Mouse (Mus musculus): ENCODE results near the gene Pygb. TPM values are rescaled to one million over a fixed set of nuclear protein-coding genes. Genes with fewer than 3 reads are reported as not detected.

The Pygb gene
- polyA plus RNA-seq, 1 experiment from 2014 or later: 61.1 TPM

DNA sequence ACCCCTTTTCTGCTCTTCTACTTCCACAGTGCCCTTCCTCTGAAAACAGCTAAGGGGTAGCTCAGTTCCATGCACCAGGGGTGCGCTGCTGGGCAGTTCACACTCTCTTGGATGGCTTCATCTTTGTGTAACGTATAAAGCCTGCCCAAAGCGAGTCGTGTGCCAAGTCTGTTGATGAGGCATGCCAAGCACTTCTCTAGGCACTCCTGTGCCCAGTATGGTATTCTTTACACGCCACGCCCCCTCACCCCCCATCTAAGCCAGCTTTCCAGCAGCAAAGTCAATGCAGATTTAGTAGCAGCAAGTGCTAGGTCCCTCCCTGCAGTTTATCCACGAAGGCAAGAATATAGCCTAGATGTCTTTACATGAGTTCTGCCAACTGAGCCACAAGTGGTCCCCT lies 48.1 kb downstream of the Pygb start:
- H3K27me3 ChIP-seq (ENCODE audit: low read depth, poor library complexity, severe bottlenecking): no peaks in the 10 kb centered on the region
- no peak for DNase-seq (ENCODE audit: low spot score)
- WGBS: 93% methylated on average over 7 of the region's 7 CpGs
- H3K4me1 ChIP-seq: no peaks in the 10 kb centered on the region
- no peak overlapping the region for H3K4me3 ChIP-seq
- peaks cover 83% of the 10 kb centered on the region for H3K36me3 ChIP-seq
- no peaks in the 10 kb centered on the region for H3K9me3 ChIP-seq (replicated peaks)
- H3K27ac ChIP-seq: no peak overlapping the region

DNA sequence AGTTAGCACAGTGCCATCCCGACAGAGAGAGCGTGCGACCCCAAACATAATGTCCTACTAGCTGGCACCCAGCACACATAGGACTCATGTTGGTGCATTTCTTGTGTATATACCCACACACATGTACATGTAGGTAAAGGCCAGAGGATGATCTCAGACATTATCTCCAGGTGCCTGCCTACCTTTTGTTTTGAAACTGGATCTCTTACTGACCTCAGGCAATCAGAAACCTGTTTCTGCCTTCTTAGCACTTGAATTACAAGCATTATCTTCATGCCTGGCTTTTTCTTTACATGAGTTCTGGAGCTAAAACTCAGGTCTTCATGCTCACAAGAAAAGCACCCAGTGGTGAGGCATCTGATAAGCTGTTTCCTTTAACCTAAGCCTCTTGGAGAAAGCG lies 49.4 kb downstream of the Pygb start:
- Histone ChIP-seq H3K27me3 (ENCODE audit: low read depth, poor library complexity, severe bottlenecking) (no peaks in the 10 kb centered on the region), H3K36me3 (peaks cover 72% of the 10 kb centered on the region), H3K4me1 (no peaks in the 10 kb centered on the region), H3K9me3 (replicated peaks) (no peaks in the 10 kb centered on the region), H3K27ac (no peak overlapping the region), H3K4me3 (no peak overlapping the region)
- DNase-seq (ENCODE audit: low spot score): no peak
- WGBS: 96% methylated on average over 4 of the region's 4 CpGs

DNA sequence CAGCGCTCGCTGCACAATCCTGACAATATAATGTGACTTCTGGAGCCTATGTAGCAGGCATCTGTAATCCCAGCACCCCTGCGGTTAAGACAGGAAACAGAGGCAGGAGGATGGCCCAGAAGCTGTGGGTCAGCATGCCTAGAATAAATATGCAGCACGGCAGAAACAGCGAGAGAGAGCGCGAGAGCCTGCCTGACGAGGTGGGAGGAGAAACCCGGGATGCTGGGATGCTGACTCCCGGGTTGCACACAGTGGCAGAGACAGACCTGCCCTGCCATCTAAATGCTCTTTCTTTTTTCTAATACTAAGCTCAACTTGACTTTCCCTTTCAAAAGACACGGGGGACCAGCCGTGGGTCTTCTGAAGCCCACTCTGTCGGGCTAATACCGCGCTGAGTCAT lies 50.4 kb downstream of the Pygb start:
- WGBS: 84% methylated on average over 15 of the region's 15 CpGs

GRCm38 (mm10) chr2:150837781-150838180 lies 51.2 kb downstream of the Pygb start:
- no peaks in the 10 kb centered on the region for H3K27me3 ChIP-seq (ENCODE audit: low read depth, poor library complexity, severe bottlenecking)
- H3K36me3 ChIP-seq: peaks cover 63% of the 10 kb centered on the region
- WGBS: 95% methylated on average over 3 of the region's 3 CpGs
- H3K27ac ChIP-seq: no peak overlapping the region
- H3K4me3 ChIP-seq: no peak overlapping the region
- H3K4me1 ChIP-seq: 0 out of 2 replicates have a peak, but pooled peaks cover 2% of the 10 kb centered on the region
- H3K9me3 ChIP-seq (replicated peaks): no peaks in the 10 kb centered on the region
- DNase-seq (ENCODE audit: low spot score): no peak

More for the DNA sequence above, 50.4 kb downstream of the Pygb start:
- H3K27me3 ChIP-seq (ENCODE audit: low read depth, poor library complexity, severe bottlenecking): no peaks in the 10 kb centered on the region
- H3K4me3 ChIP-seq: no peak overlapping the region
- peaks cover 65% of the 10 kb centered on the region for H3K36me3 ChIP-seq
- no peak for DNase-seq (ENCODE audit: low spot score)
- H3K4me1 ChIP-seq: 0 out of 2 replicates have a peak, but pooled peaks cover 1% of the 10 kb centered on the region
- H3K9me3 ChIP-seq (replicated peaks): no peaks in the 10 kb centered on the region
- no peak overlapping the region for H3K27ac ChIP-seq

DNA sequence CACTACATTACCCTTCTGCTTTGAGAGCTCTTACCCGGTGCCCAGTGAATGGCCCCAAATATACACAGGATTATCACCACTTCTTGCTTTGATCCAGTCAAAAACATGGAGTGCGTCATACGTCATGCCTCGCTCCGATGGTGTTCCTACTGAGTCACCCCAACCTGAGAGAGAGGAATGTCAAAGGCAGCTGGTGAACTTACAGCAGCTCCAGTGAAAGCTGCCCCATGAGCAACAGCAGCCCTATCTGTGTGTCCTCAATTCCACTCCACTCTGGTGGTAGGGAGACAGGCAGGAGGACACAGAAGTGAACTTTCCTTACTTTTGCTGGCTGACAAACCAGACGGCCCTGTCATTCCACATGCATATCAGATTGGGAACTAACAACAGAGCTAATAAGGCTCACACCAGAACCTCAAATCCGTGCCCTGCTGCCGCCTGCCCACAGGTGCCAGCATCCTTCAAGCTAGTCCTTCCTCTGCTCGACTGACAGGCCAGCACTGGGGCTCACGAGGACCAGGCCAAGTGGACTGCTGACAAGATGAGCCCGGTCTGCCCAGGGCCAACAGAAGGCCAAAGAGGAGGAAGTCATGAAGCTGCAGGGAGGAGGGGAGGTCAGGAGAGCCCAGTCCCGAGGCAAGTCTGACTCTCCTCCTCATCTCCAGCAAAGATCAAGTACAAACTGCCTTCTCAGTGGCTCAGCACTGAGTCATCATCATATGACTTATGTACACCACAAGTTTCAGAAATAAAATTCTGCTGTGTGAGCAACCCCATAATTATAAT lies 53.3 kb downstream of the Pygb start:
- no peaks in the 10 kb centered on the region for H3K9me3 ChIP-seq (replicated peaks)
- no peak overlapping the region for H3K27ac ChIP-seq
- 86% methylated on average over 12 of the region's 12 CpGs for WGBS
- H3K27me3 ChIP-seq (ENCODE audit: low read depth, poor library complexity, severe bottlenecking): no peaks in the 10 kb centered on the region
- H3K4me3 ChIP-seq: no peak overlapping the region
- H3K4me1 ChIP-seq: 0 out of 2 replicates have a peak, but pooled peaks cover 2% of the 10 kb centered on the region
- no peak for DNase-seq (ENCODE audit: low spot score)
- peaks cover 48% of the 10 kb centered on the region for H3K36me3 ChIP-seq

DNA sequence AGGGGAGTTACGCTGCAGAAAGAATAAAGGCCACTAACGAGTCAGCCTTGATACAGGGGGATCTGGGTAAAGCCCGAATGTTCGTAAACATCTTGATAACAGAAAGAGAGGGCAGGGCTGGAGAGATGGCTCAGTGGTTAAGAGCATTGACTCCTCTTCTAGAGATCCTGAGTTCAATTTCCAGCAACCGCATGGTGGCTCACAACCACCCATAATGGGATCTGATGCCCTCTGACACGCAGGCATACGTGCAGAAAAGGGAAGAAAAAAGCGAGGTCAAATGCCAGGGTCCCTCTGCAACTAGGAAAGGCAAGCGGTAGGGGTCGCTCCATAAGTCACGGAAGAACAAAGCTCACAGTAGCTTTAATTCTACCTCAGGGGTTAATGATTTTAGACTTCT lies 54.6 kb downstream of the Pygb start:
- peaks cover 46% of the 10 kb centered on the region for H3K36me3 ChIP-seq
- H3K9me3 ChIP-seq (replicated peaks): no peaks in the 10 kb centered on the region
- H3K27ac ChIP-seq: no peak overlapping the region
- no peak overlapping the region for H3K4me3 ChIP-seq
- WGBS: 64% methylated on average over 11 of the region's 11 CpGs
- DNase-seq (ENCODE audit: low spot score): no peak
- no peaks in the 10 kb centered on the region for H3K27me3 ChIP-seq (ENCODE audit: low read depth, poor library complexity, severe bottlenecking)
- H3K4me1 ChIP-seq: 0 out of 2 replicates have a peak, but pooled peaks cover 2% of the 10 kb centered on the region

GRCm38 (mm10) chr2:150842049-150842461 lies 55.5 kb downstream of the Pygb start:
- no peak overlapping the region for H3K4me3 ChIP-seq
- peaks cover 41% of the 10 kb centered on the region for H3K36me3 ChIP-seq
- no peak overlapping the region for H3K27ac ChIP-seq
- WGBS: 89% methylated on average over 7 of the region's 7 CpGs
- no peaks in the 10 kb centered on the region for H3K27me3 ChIP-seq (ENCODE audit: low read depth, poor library complexity, severe bottlenecking)
- no peak for DNase-seq (ENCODE audit: low spot score)
- H3K4me1 ChIP-seq: 0 out of 2 replicates have a peak, but pooled peaks cover 2% of the 10 kb centered on the region
- no peaks in the 10 kb centered on the region for H3K9me3 ChIP-seq (replicated peaks)

- no peaks in the 10 kb centered on the region for H3K27me3 ChIP-seq (ENCODE audit: low read depth, poor library complexity, severe bottlenecking)
- H3K36me3 ChIP-seq: peaks cover 29% of the 10 kb centered on the region; the same call in 1 of the 2 replicates
- no peak overlapping the region for H3K4me3 ChIP-seq
- no peak for DNase-seq (ENCODE audit: low spot score)
- no peak overlapping the region for H3K27ac ChIP-seq
- 93% methylated on average over 1 of the region's 1 CpGs for WGBS
- 0 out of 2 replicates have a peak, but pooled peaks cover 2% of the 10 kb centered on the region for H3K4me1 ChIP-seq
- no peaks in the 10 kb centered on the region for H3K9me3 ChIP-seq (replicated peaks)
Measured at GRCm38 (mm10) chr2:150844798-150845197, 58.3 kb downstream of the Pygb start.

- 94% methylated on average over 8 of the region's 8 CpGs for WGBS
- Histone ChIP-seq H3K27ac (no peak overlapping the region), H3K4me3 (no peak overlapping the region), H3K27me3 (ENCODE audit: low read depth, poor library complexity, severe bottlenecking) (no peaks in the 10 kb centered on the region), H3K4me1 (no peaks in the 10 kb centered on the region), H3K9me3 (replicated peaks) (no peaks in the 10 kb centered on the region), H3K36me3 (peaks cover 18% of the 10 kb centered on the region; the same call in 1 of the 2 replicates)
- no peak for DNase-seq (ENCODE audit: low spot score)
Measured at GRCm38 (mm10) chr2:150847436-150847995, 61.0 kb downstream of the Pygb start.

DNA sequence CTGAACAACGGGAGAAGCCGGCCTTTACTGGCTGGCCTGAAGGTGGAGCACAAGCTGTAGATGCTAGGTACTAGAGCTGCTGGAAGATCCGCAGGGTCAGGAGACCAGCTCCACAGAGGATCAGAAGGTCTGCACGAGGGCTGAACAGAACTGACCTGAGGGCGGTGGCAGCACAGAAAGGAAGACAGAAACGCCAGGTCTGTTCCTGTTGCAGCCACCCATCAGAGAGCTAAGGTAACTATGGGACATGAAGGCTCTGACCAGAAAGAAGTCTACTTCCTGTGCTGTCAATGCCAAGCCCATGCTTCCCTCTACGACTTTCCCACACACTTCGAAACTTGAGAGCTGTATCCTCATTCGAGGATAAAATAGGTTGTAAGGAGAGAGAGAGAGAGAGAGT lies 64.7 kb downstream of the Pygb start:
- H3K4me3 ChIP-seq: no peak overlapping the region
- 76% methylated on average over 9 of the region's 9 CpGs for WGBS
- H3K36me3 ChIP-seq: 0 out of 2 replicates have a peak, but pooled peaks cover 4% of the 10 kb centered on the region
- DNase-seq (ENCODE audit: low spot score): no peak
- no peak overlapping the region for H3K27ac ChIP-seq
- H3K9me3 ChIP-seq (replicated peaks): no peaks in the 10 kb centered on the region
- H3K27me3 ChIP-seq (ENCODE audit: low read depth, poor library complexity, severe bottlenecking): no peaks in the 10 kb centered on the region
- H3K4me1 ChIP-seq: no peaks in the 10 kb centered on the region

GRCm38 (mm10) chr2:150855186-150855585 lies 68.7 kb downstream of the Pygb start:
- no peak for DNase-seq (ENCODE audit: low spot score)
- Histone ChIP-seq H3K36me3 (no peaks in the 10 kb centered on the region), H3K4me1 (no peaks in the 10 kb centered on the region), H3K27ac (no peak overlapping the region), H3K4me3 (no peak overlapping the region), H3K9me3 (replicated peaks) (no peaks in the 10 kb centered on the region), H3K27me3 (ENCODE audit: low read depth, poor library complexity, severe bottlenecking) (no peaks in the 10 kb centered on the region)

GRCm38 (mm10) chr2:150858724-150859487 lies 72.4 kb downstream of the Pygb start:
- no peaks in the 10 kb centered on the region for H3K27me3 ChIP-seq (ENCODE audit: low read depth, poor library complexity, severe bottlenecking)
- H3K9me3 ChIP-seq (replicated peaks): no peaks in the 10 kb centered on the region
- H3K4me3 ChIP-seq: no peak overlapping the region
- no peak for DNase-seq (ENCODE audit: low spot score)
- H3K4me1 ChIP-seq: no peaks in the 10 kb centered on the region
- no peaks in the 10 kb centered on the region for H3K36me3 ChIP-seq
- WGBS: 85% methylated on average over 9 of the region's 9 CpGs
- no peak overlapping the region for H3K27ac ChIP-seq
